Mouse (Mus musculus): ENCODE measurements around the gene Mon2. TPM values are rescaled to one million over a fixed set of nuclear protein-coding genes. Genes with fewer than 3 reads are reported as not detected.
A peak's percentile ranks its signal among the peaks of the same experiment; 100 is the strongest.
"Not testable (repeated sequence)": the region's sequence is repeated elsewhere in the genome, so short reads cannot be mapped to it uniquely, and the experiment has no call there.

Mon2 gene
- polyA plus RNA-seq, 1 experiment from 2014 or later: 18.7 TPM

DNA sequence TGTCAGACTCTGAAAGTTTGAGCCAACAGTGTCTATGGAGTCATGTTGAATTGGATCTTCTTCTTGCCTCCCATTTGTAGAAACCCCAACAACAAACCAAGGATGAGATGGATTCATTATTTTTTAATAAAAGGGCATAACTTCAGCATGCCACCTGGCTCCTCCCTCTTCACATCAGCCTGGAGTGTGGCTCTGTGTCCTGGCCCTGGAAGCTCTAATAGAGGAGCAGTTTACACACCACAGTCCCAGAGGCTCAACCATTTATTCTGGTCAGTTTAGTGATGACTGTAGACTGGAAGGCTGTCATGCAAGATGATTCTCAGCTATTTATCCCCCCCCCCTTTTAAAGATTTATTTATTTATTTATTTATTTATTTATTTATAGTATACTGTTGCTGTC is 103.1 kb downstream of the Mon2 start:
- Histone ChIP-seq H3K4me2 (replicated peaks) (no peak overlapping the region), H3K4me3 (replicated peaks) (no peak overlapping the region), H3K9me3 (no peaks in the 10 kb centered on the region), H3K36me3 (no peaks in the 10 kb centered on the region), H3K4me1 (replicated peaks) (no peaks in the 10 kb centered on the region), H3K27ac (no peak overlapping the region), H3K9ac (no peak overlapping the region), H3K27me3 (replicated peaks) (no peaks in the 10 kb centered on the region)
- no peak for ATAC-seq

DNA sequence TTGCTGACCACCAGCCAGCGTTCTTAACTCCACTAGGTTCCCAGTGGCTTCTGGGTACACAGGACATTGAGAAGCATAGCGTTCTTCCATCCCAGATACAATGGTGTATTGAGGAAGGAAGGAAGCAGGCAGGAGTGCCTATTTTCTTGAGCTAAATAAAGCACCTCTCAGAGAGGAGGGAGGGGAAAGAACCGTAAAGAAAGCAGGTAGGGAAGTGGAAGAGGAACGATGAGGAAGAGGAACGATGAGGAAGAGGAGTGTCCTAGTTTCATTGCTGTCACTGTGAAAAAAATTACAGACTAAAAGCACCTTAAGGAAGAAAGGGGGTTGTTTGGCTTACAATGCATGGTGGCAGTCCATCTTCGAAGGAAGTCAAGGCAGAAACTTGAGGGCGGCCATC is 106.1 kb downstream of the Mon2 start:
- Histone ChIP-seq H3K4me3 (replicated peaks) (no peak overlapping the region), H3K4me2 (replicated peaks) (no peak overlapping the region), H3K4me1 (replicated peaks) (no peaks in the 10 kb centered on the region), H3K27ac (no peak overlapping the region), H3K9ac (no peak overlapping the region), H3K9me3 (no peaks in the 10 kb centered on the region), H3K36me3 (no peaks in the 10 kb centered on the region), H3K27me3 (replicated peaks) (no peaks in the 10 kb centered on the region)
- ATAC-seq: no peak
- 85% methylated on average over 7 of the region's 7 CpGs for WGBS

GRCm38 (mm10) chr10:122966421-122966820 is 109.9 kb downstream of the Mon2 start:
- H3K27me3 ChIP-seq (replicated peaks): no peaks in the 10 kb centered on the region
- no peak overlapping the region for H3K27ac ChIP-seq
- peaks cover 9% of the 10 kb centered on the region for H3K4me1 ChIP-seq (replicated peaks)
- no peak overlapping the region for H3K9ac ChIP-seq
- no peak for ATAC-seq
- H3K9me3 ChIP-seq: no peaks in the 10 kb centered on the region
- 44% methylated on average over 7 of the region's 7 CpGs for WGBS
- no peak overlapping the region for H3K4me3 ChIP-seq (replicated peaks)
- H3K4me2 ChIP-seq (replicated peaks): no peak overlapping the region
- no peaks in the 10 kb centered on the region for H3K36me3 ChIP-seq

GRCm38 (mm10) chr10:122965650-122966049 is 110.7 kb downstream of the Mon2 start:
- not testable (repeated sequence) for H3K27ac ChIP-seq; H3K4me3 ChIP-seq (replicated peaks); H3K4me1 ChIP-seq (replicated peaks); H3K4me2 ChIP-seq (replicated peaks); H3K27me3 ChIP-seq (replicated peaks); H3K9me3 ChIP-seq; H3K9ac ChIP-seq; H3K36me3 ChIP-seq; ATAC-seq
- WGBS: 97% methylated on average over 5 of the region's 5 CpGs

DNA sequence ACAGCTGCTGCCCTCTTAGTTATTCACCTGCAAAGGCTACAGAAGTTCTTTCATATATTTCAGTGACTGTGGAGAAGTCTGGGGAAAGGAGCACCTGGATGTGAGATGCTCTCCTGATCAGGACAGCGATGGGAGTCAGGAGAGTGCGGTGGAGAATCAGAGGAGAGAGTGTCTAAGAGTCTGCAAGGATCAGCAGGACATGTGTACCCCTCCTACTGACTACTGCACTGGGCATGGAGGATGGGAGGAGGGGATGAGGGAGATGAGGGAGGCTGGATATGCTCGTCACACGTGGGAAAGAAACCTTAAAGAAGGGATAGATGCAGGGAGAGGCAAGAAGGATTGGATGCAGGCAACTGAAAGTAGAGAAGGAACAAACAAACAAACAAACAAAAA is 112.1 kb downstream of the Mon2 start:
- no peak overlapping the region for H3K9ac ChIP-seq
- no peaks in the 10 kb centered on the region for H3K27me3 ChIP-seq (replicated peaks)
- 51% methylated on average over 4 of the region's 4 CpGs for WGBS
- H3K4me1 ChIP-seq (replicated peaks): peaks cover 9% of the 10 kb centered on the region
- ATAC-seq: no peak
- peak overlapping the region; percentile 54; the same call in 1 of the 2 replicates for H3K4me2 ChIP-seq (replicated peaks)
- H3K4me3 ChIP-seq (replicated peaks): no peak overlapping the region
- no peaks in the 10 kb centered on the region for H3K9me3 ChIP-seq
- H3K27ac ChIP-seq: no peak overlapping the region
- H3K36me3 ChIP-seq: no peaks in the 10 kb centered on the region

DNA sequence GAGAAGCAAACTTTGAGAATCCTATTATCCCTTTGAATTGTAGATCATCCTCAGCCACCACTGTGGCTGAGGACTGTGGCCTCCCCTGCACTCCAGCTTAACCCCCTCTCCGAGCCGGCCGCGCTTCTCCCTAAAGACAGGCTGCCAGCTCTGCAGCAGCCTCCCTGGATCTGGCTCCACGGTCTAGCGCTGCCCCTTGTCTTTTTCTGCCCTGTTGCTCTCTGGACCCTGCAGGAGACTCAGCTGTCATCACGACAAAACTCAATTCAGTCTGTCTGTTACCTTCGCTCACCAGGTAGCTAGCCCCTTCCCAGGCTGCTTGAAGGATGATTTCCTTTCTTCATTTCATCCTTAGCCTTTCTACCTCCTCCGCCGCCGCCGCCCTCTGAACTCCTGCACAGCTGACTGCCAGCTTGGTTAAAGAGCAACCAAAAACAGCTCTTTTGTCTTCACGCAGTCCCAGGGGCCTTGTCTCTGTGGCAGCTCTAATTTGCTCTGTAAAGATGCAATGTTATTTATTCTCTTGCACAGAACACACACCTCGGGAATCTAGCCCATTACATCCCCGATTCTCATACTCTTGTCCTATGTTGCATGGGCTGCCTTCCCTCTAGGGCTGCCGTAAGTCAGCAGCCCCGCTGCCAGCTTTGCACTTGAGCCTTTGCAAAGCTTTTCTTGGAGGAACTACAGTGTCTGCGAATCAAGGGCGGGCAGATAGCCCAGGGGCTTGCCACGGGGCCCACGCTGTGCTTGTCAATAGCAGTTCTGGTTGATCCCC is 112.7 kb downstream of the Mon2 start:
- Histone ChIP-seq H3K27ac (no peak overlapping the region), H3K4me2 (replicated peaks) (peak overlapping the region; percentile 54), H3K9me3 (no peaks in the 10 kb centered on the region), H3K36me3 (no peaks in the 10 kb centered on the region), H3K4me3 (replicated peaks) (no peak overlapping the region; the same call in 1 of the 2 replicates), H3K4me1 (replicated peaks) (peaks cover 9% of the 10 kb centered on the region), H3K27me3 (replicated peaks) (no peaks in the 10 kb centered on the region), H3K9ac (no peak overlapping the region; the same call in 1 of the 2 replicates)
- 10% methylated on average over 21 of the region's 21 CpGs for WGBS
- ATAC-seq: peak; percentile 56; the same call in 1 of the 2 replicates

- H3K9ac ChIP-seq: no peak overlapping the region
- no peak overlapping the region for H3K4me3 ChIP-seq (replicated peaks)
- no peaks in the 10 kb centered on the region for H3K36me3 ChIP-seq
- H3K4me2 ChIP-seq (replicated peaks): no peak overlapping the region
- H3K9me3 ChIP-seq: no peaks in the 10 kb centered on the region
- 77% methylated on average over 9 of the region's 9 CpGs for WGBS
- no peak overlapping the region for H3K27ac ChIP-seq
- no peak for ATAC-seq
- H3K4me1 ChIP-seq (replicated peaks): peaks cover 9% of the 10 kb centered on the region
- H3K27me3 ChIP-seq (replicated peaks): no peaks in the 10 kb centered on the region
Observed at GRCm38 (mm10) chr10:122962651-122963050, 113.7 kb downstream of the Mon2 start.

DNA sequence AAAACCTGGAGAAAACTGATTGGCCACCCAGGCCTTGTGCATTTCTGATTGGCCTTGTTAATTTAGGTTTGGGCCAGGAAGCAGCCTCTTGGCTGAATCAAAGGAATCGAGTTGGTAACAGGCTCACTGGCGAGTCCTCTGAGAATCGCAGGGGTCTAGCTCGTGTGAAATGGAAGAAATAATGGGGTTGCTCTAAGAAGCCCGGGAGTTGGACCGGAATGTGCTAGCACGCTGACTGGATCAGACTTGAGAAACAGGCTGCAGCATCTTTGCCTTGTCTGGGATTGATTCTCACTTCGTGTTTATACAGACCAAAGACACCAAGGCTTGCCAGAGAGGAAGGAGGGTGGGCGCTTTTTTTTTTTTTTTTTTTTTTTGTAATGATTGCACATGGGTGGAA is 114.8 kb downstream of the Mon2 start:
- Histone ChIP-seq H3K27me3 (replicated peaks) (no peaks in the 10 kb centered on the region), H3K4me1 (replicated peaks) (peaks cover 9% of the 10 kb centered on the region), H3K4me2 (replicated peaks) (no peak overlapping the region), H3K9ac (no peak overlapping the region), H3K4me3 (replicated peaks) (no peak overlapping the region), H3K36me3 (no peaks in the 10 kb centered on the region), H3K9me3 (no peaks in the 10 kb centered on the region), H3K27ac (no peak overlapping the region)
- ATAC-seq: no peak
- 63% methylated on average over 9 of the region's 9 CpGs for WGBS

GRCm38 (mm10) chr10:122960738-122961137 is 115.6 kb downstream of the Mon2 start:
- Histone ChIP-seq H3K9me3 (no peaks in the 10 kb centered on the region), H3K4me2 (replicated peaks) (peak overlapping the region; percentile 14), H3K4me1 (replicated peaks) (peaks cover 9% of the 10 kb centered on the region), H3K27ac (no peak overlapping the region; the same call in 1 of the 2 replicates), H3K4me3 (replicated peaks) (no peak overlapping the region), H3K36me3 (no peaks in the 10 kb centered on the region), H3K27me3 (replicated peaks) (no peaks in the 10 kb centered on the region), H3K9ac (no peak overlapping the region)
- WGBS: 51% methylated on average over 16 of the region's 16 CpGs
- ATAC-seq: peak; percentile 23; the same call in 1 of the 2 replicates

- 87% methylated on average over 16 of the region's 16 CpGs for WGBS
- H3K4me2 ChIP-seq (replicated peaks): 0 out of 2 replicates have a peak overlapping the region, but pooled peaks have one; percentile 14
- H3K27ac ChIP-seq: no peak overlapping the region; the same call in 1 of the 2 replicates
- no peak overlapping the region for H3K9ac ChIP-seq
- H3K9me3 ChIP-seq: no peaks in the 10 kb centered on the region
- H3K4me3 ChIP-seq (replicated peaks): no peak overlapping the region
- ATAC-seq: no peak
- H3K27me3 ChIP-seq (replicated peaks): no peaks in the 10 kb centered on the region
- H3K36me3 ChIP-seq: no peaks in the 10 kb centered on the region
- peaks cover 9% of the 10 kb centered on the region for H3K4me1 ChIP-seq (replicated peaks)
Observed at GRCm38 (mm10) chr10:122960216-122960615, 116.1 kb downstream of the Mon2 start.

- 89% methylated on average over 5 of the region's 5 CpGs for WGBS
- Histone ChIP-seq H3K9ac (no peak overlapping the region), H3K27ac (no peak overlapping the region), H3K9me3 (no peaks in the 10 kb centered on the region), H3K36me3 (no peaks in the 10 kb centered on the region), H3K4me3 (replicated peaks) (no peak overlapping the region), H3K27me3 (replicated peaks) (no peaks in the 10 kb centered on the region), H3K4me2 (replicated peaks) (no peak overlapping the region), H3K4me1 (replicated peaks) (peaks cover 4% of the 10 kb centered on the region; the same call in 1 of the 2 replicates)
- no peak for ATAC-seq
Observed at GRCm38 (mm10) chr10:122958699-122959098, 117.6 kb downstream of the Mon2 start.

GRCm38 (mm10) chr10:122957918-122958317 is 118.4 kb downstream of the Mon2 start:
- Histone ChIP-seq H3K36me3 (no peaks in the 10 kb centered on the region), H3K4me2 (replicated peaks) (no peak overlapping the region), H3K4me3 (replicated peaks) (no peak overlapping the region), H3K9me3 (no peaks in the 10 kb centered on the region), H3K27ac (no peak overlapping the region), H3K27me3 (replicated peaks) (no peaks in the 10 kb centered on the region), H3K9ac (no peak overlapping the region), H3K4me1 (replicated peaks) (no peaks in the 10 kb centered on the region)
- 88% methylated on average over 2 of the region's 2 CpGs for WGBS
- no peak for ATAC-seq

DNA sequence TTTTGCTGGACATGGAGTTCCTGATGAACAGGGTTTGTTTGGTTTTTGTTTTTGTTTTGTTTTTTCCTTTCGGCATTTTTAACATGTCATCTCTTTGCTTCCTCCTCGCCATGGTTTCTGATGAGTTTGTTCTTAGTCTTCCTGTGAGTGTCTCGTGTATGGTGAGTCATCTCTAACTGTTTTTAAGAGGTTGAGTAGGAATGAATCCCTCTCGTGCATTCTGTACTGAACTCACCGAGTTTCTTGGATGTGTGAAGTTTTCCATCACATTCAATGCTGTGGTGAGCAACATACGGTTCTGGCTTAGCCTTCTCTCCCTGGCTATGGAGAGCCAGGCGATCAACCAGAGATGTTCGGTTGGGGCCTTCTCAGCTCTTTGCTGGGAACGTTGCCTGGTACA is 122.7 kb downstream of the Mon2 start:
- Histone ChIP-seq H3K27me3 (replicated peaks) (no peaks in the 10 kb centered on the region), H3K27ac (no peak overlapping the region), H3K9me3 (no peaks in the 10 kb centered on the region), H3K9ac (no peak overlapping the region), H3K4me3 (replicated peaks) (no peak overlapping the region), H3K4me1 (replicated peaks) (no peaks in the 10 kb centered on the region), H3K4me2 (replicated peaks) (no peak overlapping the region), H3K36me3 (no peaks in the 10 kb centered on the region)
- 89% methylated on average over 9 of the region's 9 CpGs for WGBS
- ATAC-seq: no peak

Data from intestine, embryonic 15.5 days (tissue).